Mouse (Mus musculus): ENCODE measurements around the gene Tube1.

- TF ChIP-seq CTCF (IDR thresholded peaks at IDR 0.05; ENCODE audit: insufficient read depth, low read length) (no peak), POLR2A (IDR thresholded peaks at IDR 0.05; ENCODE audit: borderline replicate concordance, extremely low read depth, low read depth, low read length) (no peak)
Measured at GRCm38 (mm10) chr10:39142216-39142615, 8.4 kb downstream of the Tube1 start.
